Mouse (Mus musculus): Measurements from ENCODE around the gene Nub1.

- TF ChIP-seq GATA1 (IDR thresholded peaks at IDR 0.05; ENCODE audit: borderline replicate concordance, low read length) (no peak), FLI1 (IDR thresholded peaks at IDR 0.05; ENCODE audit: low read length) (no peak)
Observed at GRCm38 (mm10) chr5:24723527-24724269, 38.4 kb downstream of the Nub1 start.

Measured in megakaryocyte, embryonic 14.5 days (primary cell).